Mouse (Mus musculus): ENCODE data around the gene Gripap1. TPM values are rescaled to one million over a fixed set of nuclear protein-coding genes. Genes with fewer than 3 reads are reported as not detected.

Gripap1 gene
- polyA plus RNA-seq, 1 experiment from 2014 or later: 34.1 TPM

GRCm38 (mm10) chrX:7821865-7822779, 32.6 kb downstream of the Gripap1 start, which contains the start of gene Kcnd1:
Kcnd1 (plus strand) TSS chrX:7822289.
- ATAC-seq (ENCODE audit: insufficient read depth) (peak; percentile 83), DNase-seq (peak; percentile 67)
- Histone ChIP-seq H3K9ac (peak within 1 kb of the TSS; percentile 42), H3K9me3 (ENCODE audit: low read depth, low read length) (no peaks in the 10 kb centered on the region), H3K27ac (ENCODE audit: low read depth) (no peak within 1 kb of the TSS), H3K4me3 (ENCODE audit: low read depth, low read length) (peak within 1 kb of the TSS; percentile 39), H3K36me3 (ENCODE audit: insufficient read depth) (peaks cover 10% of the 10 kb centered on the region; the same call in 1 of the 2 replicates), H3K27me3 (ENCODE audit: insufficient read depth, low read length) (no peaks in the 10 kb centered on the region), H3K4me2 (peak within 1 kb of the TSS; percentile 65), H3K4me1 (ENCODE audit: insufficient read depth) (no peaks in the 10 kb centered on the region)
- 10% methylated on average over 16 of the region's 24 CpGs for WGBS
- TF ChIP-seq CTCF (IDR thresholded peaks at IDR 0.05; ENCODE audit: low read depth): no peak

- no peaks in the 10 kb centered on the region for H3K9me3 ChIP-seq (ENCODE audit: low read depth, low read length)
- no peaks in the 10 kb centered on the region for H3K4me1 ChIP-seq (ENCODE audit: insufficient read depth)
- ATAC-seq (ENCODE audit: insufficient read depth): no peak
- H3K4me3 ChIP-seq (ENCODE audit: low read depth, low read length): no peak overlapping the region
- no peak overlapping the region for H3K4me2 ChIP-seq
- no peak for DNase-seq
- no peak overlapping the region for H3K9ac ChIP-seq
- no peak for TF ChIP-seq CTCF (IDR thresholded peaks at IDR 0.05; ENCODE audit: low read depth)
- H3K36me3 ChIP-seq (ENCODE audit: insufficient read depth): no peaks in the 10 kb centered on the region
- no peak overlapping the region for H3K27ac ChIP-seq (ENCODE audit: low read depth)
- WGBS: 80% methylated on average over 1 of the region's 1 CpGs
- H3K27me3 ChIP-seq (ENCODE audit: insufficient read depth, low read length): no peaks in the 10 kb centered on the region
Measured at GRCm38 (mm10) chrX:7837146-7837545, 47.6 kb downstream of the Gripap1 start.

GRCm38 (mm10) chrX:7840842-7841162, 51.2 kb downstream of the Gripap1 start:
- no peak for TF ChIP-seq CTCF (IDR thresholded peaks at IDR 0.05; ENCODE audit: low read depth)
- 9% methylated on average over 7 of the region's 7 CpGs for WGBS
- Histone ChIP-seq H3K36me3 (ENCODE audit: insufficient read depth) (0 out of 2 replicates have a peak, but pooled peaks cover 3% of the 10 kb centered on the region), H3K9me3 (ENCODE audit: low read depth, low read length) (no peaks in the 10 kb centered on the region), H3K27ac (ENCODE audit: low read depth) (peak overlapping the region; percentile 63; the same call in 1 of the 2 replicates), H3K27me3 (ENCODE audit: insufficient read depth, low read length) (no peaks in the 10 kb centered on the region), H3K9ac (no peak overlapping the region), H3K4me2 (peak overlapping the region; percentile 74), H3K4me1 (ENCODE audit: insufficient read depth) (no peaks in the 10 kb centered on the region; the same call in 1 of the 2 replicates), H3K4me3 (ENCODE audit: low read depth, low read length) (peak overlapping the region; percentile 72)
- no peak for DNase-seq
- ATAC-seq (ENCODE audit: insufficient read depth): no peak

GRCm38 (mm10) chrX:7841163-7842162, 51.9 kb downstream of the Gripap1 start, which contains the start of gene Otud5:
Otud5 (plus strand) TSS chrX:7841364.
- Histone ChIP-seq H3K27ac (ENCODE audit: low read depth) (peak within 1 kb of the TSS; percentile 87), H3K4me2 (peak within 1 kb of the TSS; percentile 74), H3K9me3 (ENCODE audit: low read depth, low read length) (no peaks in the 10 kb centered on the region), H3K9ac (peak within 1 kb of the TSS; percentile 77), H3K4me1 (ENCODE audit: insufficient read depth) (no peaks in the 10 kb centered on the region; the same call in 1 of the 2 replicates), H3K36me3 (ENCODE audit: insufficient read depth) (0 out of 2 replicates have a peak, but pooled peaks cover 3% of the 10 kb centered on the region), H3K4me3 (ENCODE audit: low read depth, low read length) (peak within 1 kb of the TSS; percentile 72), H3K27me3 (ENCODE audit: insufficient read depth, low read length) (no peaks in the 10 kb centered on the region)
- WGBS: 7% methylated on average over 62 of the region's 74 CpGs
- DNase-seq (peak; percentile 96), ATAC-seq (ENCODE audit: insufficient read depth) (peak; percentile 99)
- no peak for TF ChIP-seq CTCF (IDR thresholded peaks at IDR 0.05; ENCODE audit: low read depth)

GRCm38 (mm10) chrX:7842318-7842717, 52.8 kb downstream of the Gripap1 start:
- WGBS: 14% methylated on average over 34 of the region's 42 CpGs
- Histone ChIP-seq H3K36me3 (ENCODE audit: insufficient read depth) (0 out of 2 replicates have a peak, but pooled peaks cover 3% of the 10 kb centered on the region), H3K4me1 (ENCODE audit: insufficient read depth) (no peaks in the 10 kb centered on the region; the same call in 1 of the 2 replicates), H3K27ac (ENCODE audit: low read depth) (peak overlapping the region; percentile 80), H3K9me3 (ENCODE audit: low read depth, low read length) (no peaks in the 10 kb centered on the region), H3K9ac (peak overlapping the region; percentile 77), H3K4me2 (peak overlapping the region; percentile 74), H3K4me3 (ENCODE audit: low read depth, low read length) (peak overlapping the region; percentile 72), H3K27me3 (ENCODE audit: insufficient read depth, low read length) (no peaks in the 10 kb centered on the region)
- peak; percentile 6 for DNase-seq
- no peak for ATAC-seq (ENCODE audit: insufficient read depth)
- TF ChIP-seq CTCF (IDR thresholded peaks at IDR 0.05; ENCODE audit: low read depth): no peak

GRCm38 (mm10) chrX:7847845-7848244, 58.3 kb downstream of the Gripap1 start:
- TF ChIP-seq CTCF (IDR thresholded peaks at IDR 0.05; ENCODE audit: low read depth): no peak
- Histone ChIP-seq H3K9ac (no peak overlapping the region), H3K4me3 (ENCODE audit: low read depth, low read length) (no peak overlapping the region), H3K4me1 (ENCODE audit: insufficient read depth) (no peaks in the 10 kb centered on the region; the same call in 1 of the 2 replicates), H3K4me2 (no peak overlapping the region), H3K27ac (ENCODE audit: low read depth) (no peak overlapping the region), H3K9me3 (ENCODE audit: low read depth, low read length) (no peaks in the 10 kb centered on the region), H3K36me3 (ENCODE audit: insufficient read depth) (0 out of 2 replicates have a peak, but pooled peaks cover 16% of the 10 kb centered on the region), H3K27me3 (ENCODE audit: insufficient read depth, low read length) (no peaks in the 10 kb centered on the region)
- 77% methylated on average over 2 of the region's 2 CpGs for WGBS
- no peak for ATAC-seq (ENCODE audit: insufficient read depth)
- DNase-seq: no peak
